Comparison of ENCODE assay signal across 20 mouse cellular contexts in genomic region chr10:96527864-96528263, GRCm38 (mm10).
"Had no signal": no experiment of that assay in that cellular context is flagged by ENCODE, and none has a peak within 500 bp of the region (broad histone marks: within the 10 kb centered on the region; RNA-seq: fewer than 3 reads in every experiment).

No protein-coding gene starts in this region.

- H3K27ac ChIP-seq: midbrain, embryonic 10.5 days; midbrain, embryonic 12.5 days; neural tube, embryonic 13.5 days; neural tube, embryonic 15.5 days had no signal

- H3K9me3 ChIP-seq: midbrain, embryonic 10.5 days; midbrain, embryonic 12.5 days; neural tube, embryonic 13.5 days; neural tube, embryonic 15.5 days had no signal

- H3K4me2 ChIP-seq: lung, embryonic 14.5 days; midbrain, embryonic 12.5 days; neural tube, embryonic 13.5 days; neural tube, embryonic 15.5 days had no signal

- DNase-seq: lung, adult 18-20 months; lung, embryonic 14.5 days; lung, postnatal 10 days; lung, postnatal 4 days; midbrain, embryonic 14.5 days; retina, postnatal 1 day; right cerebral cortex, adult 18-20 months; right cerebral cortex, postnatal 25 days; right cerebral cortex, postnatal 4 days; spleen, adult 18-20 months; thymus, adult 18-20 months; thymus, postnatal 25 days; thymus, postnatal 4 days had no signal

- H3K9ac ChIP-seq: lung, embryonic 14.5 days; midbrain, embryonic 12.5 days; neural tube, embryonic 13.5 days; neural tube, embryonic 15.5 days had no signal

- ATAC-seq: midbrain, embryonic 16.5 days had no signal

- H3K4me1 ChIP-seq: megakaryocyte, embryonic 14.5 days had no signal

- H3K27me3 ChIP-seq: midbrain, embryonic 12.5 days; neural tube, embryonic 13.5 days; neural tube, embryonic 15.5 days had no signal

- H3K36me3 ChIP-seq: midbrain, embryonic 10.5 days; midbrain, embryonic 12.5 days; neural tube, embryonic 13.5 days; neural tube, embryonic 15.5 days had no signal

- H3K4me3 ChIP-seq: megakaryocyte, embryonic 14.5 days; midbrain, embryonic 10.5 days; midbrain, embryonic 12.5 days; myocyte; neural tube, embryonic 13.5 days; neural tube, embryonic 15.5 days had no signal
